In the genomic region with DNA sequence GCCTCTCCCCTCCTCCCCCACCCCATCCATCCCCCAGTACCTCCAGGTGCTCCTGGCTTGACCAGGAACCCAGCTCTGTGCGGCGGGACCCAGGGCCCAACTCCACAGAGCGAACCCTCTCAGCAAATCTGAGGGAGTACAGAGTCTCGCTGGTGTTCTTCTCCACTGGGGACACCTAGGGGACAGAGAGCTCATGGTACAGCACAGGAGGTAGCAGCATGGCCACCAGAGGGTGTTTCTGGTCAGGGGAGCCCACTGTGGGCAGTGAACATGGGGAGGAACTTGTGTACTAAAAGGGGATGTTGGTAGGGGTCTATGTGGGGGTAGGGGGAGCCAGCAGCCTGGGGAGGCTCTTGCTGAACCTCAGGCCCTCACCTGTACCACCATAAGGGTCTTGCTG, we compare ENCODE assay signal across 18 mouse cellular contexts. TPM values are rescaled to one million over a fixed set of nuclear protein-coding genes. Genes with fewer than 3 reads are reported as not detected.
DNase-seq lines count a peak whose midpoint lies in the region; ATAC-seq and TF ChIP-seq lines count a peak whose summit lies in the region.
"Had no signal": no experiment of that assay in that cellular context is flagged by ENCODE, and none has a peak within 500 bp of the region (broad histone marks: within the 10 kb centered on the region; RNA-seq: fewer than 3 reads in every experiment).

No protein-coding gene starts in this region.

- no peak for DNase-seq in forebrain, embryonic 10.5 days (ENCODE audit: extremely low spot score, low spot score)
- DNase-seq in kidney, postnatal 0 days (ENCODE audit: low spot score) = peak; percentile 24
- no peak for DNase-seq in kidney, postnatal 36 days
- DNase-seq in neural tube, embryonic 10.5 days (ENCODE audit: extremely low spot score, low spot score) = no peak
- DNase-seq in urinary bladder, postnatal 14 days (ENCODE audit: low spot score) = no peak
- no peak for DNase-seq in thymus, postnatal 4 days
- DNase-seq: cerebellum, adult 9-10 months; kidney, postnatal 14 days; liver, embryonic 13.5 days; right cerebral cortex, postnatal 25 days had no signal

- 0 out of 2 replicates have a peak overlapping the region, but pooled peaks have one; percentile 15 for H3K27ac ChIP-seq in forebrain, embryonic 10.5 days
- H3K27ac ChIP-seq in forebrain, embryonic 12.5 days = no peak overlapping the region
- H3K27ac ChIP-seq in kidney, postnatal 0 days = no peak overlapping the region
- no peak overlapping the region for H3K27ac ChIP-seq in neural tube, embryonic 15.5 days (replicated peaks)
- H3K27ac ChIP-seq: embryonic facial prominence, embryonic 13.5 days; hindbrain, embryonic 15.5 days; liver, embryonic 13.5 days had no signal

- no peaks in the 10 kb centered on the region for H3K9me3 ChIP-seq in forebrain, embryonic 10.5 days
- H3K9me3 ChIP-seq in forebrain, embryonic 12.5 days = no peaks in the 10 kb centered on the region
- no peaks in the 10 kb centered on the region for H3K9me3 ChIP-seq in kidney, postnatal 0 days (replicated peaks; ENCODE audit: low read length)
- H3K9me3 ChIP-seq in neural tube, embryonic 15.5 days (replicated peaks) = no peaks in the 10 kb centered on the region
- H3K9me3 ChIP-seq: embryonic facial prominence, embryonic 13.5 days; G1E; hindbrain, embryonic 15.5 days; liver, embryonic 13.5 days had no signal

- WGBS in forebrain, embryonic 10.5 days = 85% methylated on average over 4 of the region's 4 CpGs
- 77% methylated on average over 4 of the region's 4 CpGs for WGBS in forebrain, embryonic 12.5 days
- 69% methylated on average over 4 of the region's 4 CpGs for WGBS in kidney, postnatal 0 days
- WGBS in neural tube, embryonic 15.5 days = 83% methylated on average over 4 of the region's 4 CpGs

- H3K4me2 ChIP-seq in forebrain, embryonic 12.5 days = no peak overlapping the region
- H3K4me2 ChIP-seq in kidney, postnatal 0 days (ENCODE audit: low read length) = no peak overlapping the region
- H3K4me2 ChIP-seq in neural tube, embryonic 15.5 days = no peak overlapping the region
- H3K4me2 ChIP-seq: embryonic facial prominence, embryonic 13.5 days; hindbrain, embryonic 15.5 days; liver, embryonic 13.5 days had no signal

- H3K4me3 ChIP-seq in forebrain, embryonic 10.5 days = no peak overlapping the region
- H3K4me3 ChIP-seq in forebrain, embryonic 12.5 days (replicated peaks) = no peak overlapping the region
- H3K4me3 ChIP-seq in kidney, postnatal 0 days (replicated peaks; ENCODE audit: low read depth, low read length) = no peak overlapping the region
- H3K4me3 ChIP-seq in neural tube, embryonic 15.5 days (replicated peaks) = no peak overlapping the region
- H3K4me3 ChIP-seq: embryonic facial prominence, embryonic 13.5 days; hindbrain, embryonic 15.5 days; liver, embryonic 13.5 days had no signal

- TF ChIP-seq CTCF in kidney, postnatal 0 days (IDR thresholded peaks at IDR 0.05; ENCODE audit: low read depth) = peak; percentile 53

- no peak for ATAC-seq in forebrain, embryonic 12.5 days (ENCODE audit: low FRiP score)
- ATAC-seq in kidney, postnatal 0 days (replicated peaks; ENCODE audit: low FRiP score, low read depth) = no peak
- peak; percentile 20; the same call in 1 of the 2 replicates for ATAC-seq in neural tube, embryonic 15.5 days (ENCODE audit: low FRiP score)
- ATAC-seq: activated CD4-positive, CD25-positive, alpha-beta regulatory T cell, adult 4 months; midbrain, embryonic 16.5 days had no signal

- H3K9ac ChIP-seq in forebrain, embryonic 12.5 days = no peak overlapping the region
- no peak overlapping the region for H3K9ac ChIP-seq in kidney, postnatal 0 days (ENCODE audit: low read depth, low read length)
- no peak overlapping the region for H3K9ac ChIP-seq in neural tube, embryonic 15.5 days (replicated peaks)
- H3K9ac ChIP-seq: embryonic facial prominence, embryonic 13.5 days; hindbrain, embryonic 15.5 days; liver, embryonic 13.5 days had no signal

- no peaks in the 10 kb centered on the region for H3K27me3 ChIP-seq in forebrain, embryonic 10.5 days (ENCODE audit: poor library complexity, severe bottlenecking)
- H3K27me3 ChIP-seq in forebrain, embryonic 12.5 days = no peaks in the 10 kb centered on the region
- no peaks in the 10 kb centered on the region for H3K27me3 ChIP-seq in kidney, postnatal 0 days (ENCODE audit: insufficient read depth, low read length)
- H3K27me3 ChIP-seq in neural tube, embryonic 15.5 days (replicated peaks) = no peaks in the 10 kb centered on the region
- H3K27me3 ChIP-seq: embryonic facial prominence, embryonic 13.5 days; hindbrain, embryonic 15.5 days; liver, embryonic 13.5 days had no signal

- H3K36me3 ChIP-seq in forebrain, embryonic 10.5 days (replicated peaks) = peaks cover 39% of the 10 kb centered on the region
- peaks cover 32% of the 10 kb centered on the region for H3K36me3 ChIP-seq in forebrain, embryonic 12.5 days (replicated peaks)
- H3K36me3 ChIP-seq in kidney, postnatal 0 days (ENCODE audit: insufficient read depth, low read length) = peaks cover 59% of the 10 kb centered on the region
- H3K36me3 ChIP-seq in neural tube, embryonic 15.5 days = peaks cover 97% of the 10 kb centered on the region

- no peaks in the 10 kb centered on the region for H3K4me1 ChIP-seq in forebrain, embryonic 10.5 days
- no peaks in the 10 kb centered on the region for H3K4me1 ChIP-seq in forebrain, embryonic 12.5 days
- H3K4me1 ChIP-seq in kidney, postnatal 0 days (replicated peaks; ENCODE audit: insufficient read depth, low read length) = no peaks in the 10 kb centered on the region
- H3K4me1 ChIP-seq in neural tube, embryonic 15.5 days = no peaks in the 10 kb centered on the region
- H3K4me1 ChIP-seq: embryonic facial prominence, embryonic 13.5 days; hindbrain, embryonic 15.5 days; liver, embryonic 13.5 days had no signal

RNA-seq across cellular contexts. Expression of a gene that starts 21.0 kb away (rescaled TPM):
- 30.7 and 33.1 TPM in 2 replicates for polyA plus RNA-seq in forebrain, embryonic 10.5 days (2016; fragmentation: Nextera tagmentation; extraction: Ambion mirVana)
- 35.6 and 42.0 TPM in 2 replicates for polyA plus RNA-seq in forebrain, embryonic 12.5 days (2016; fragmentation: Nextera tagmentation; extraction: Ambion mirVana)
- 21.2 and 22.9 TPM in 2 replicates for polyA plus RNA-seq in kidney, postnatal 0 days (2015; fragmentation: Nextera tagmentation; extraction: Ambion mirVana)
- polyA plus RNA-seq in neural tube, embryonic 15.5 days (2015; fragmentation: Nextera tagmentation; extraction: Ambion mirVana) = 41.5 and 43.3 TPM in 2 replicates

RNA-seq across cellular contexts. Expression of a gene that starts 47.1 kb away (rescaled TPM):
- 0.18 and 0.24 TPM in 2 replicates for polyA plus RNA-seq in forebrain, embryonic 10.5 days (2016; fragmentation: Nextera tagmentation; extraction: Ambion mirVana)
- polyA plus RNA-seq in forebrain, embryonic 12.5 days (2016; fragmentation: Nextera tagmentation; extraction: Ambion mirVana) = 0.26 and 0.38 TPM in 2 replicates
- not detected in 2 replicates for polyA plus RNA-seq in kidney, postnatal 0 days (2015; fragmentation: Nextera tagmentation; extraction: Ambion mirVana)
- 1.2 and 1.8 TPM in 2 replicates for polyA plus RNA-seq in neural tube, embryonic 15.5 days (2015; fragmentation: Nextera tagmentation; extraction: Ambion mirVana)
- polyA plus RNA-seq: activated CD4-positive, CD25-positive, alpha-beta regulatory T cell, adult 4 months; G1E; stomach, embryonic 14.5 days had no signal
